Mouse (Mus musculus) limb, embryonic 14.5 days (tissue): ENCODE data around the gene Hoxb4. TPM values are rescaled to one million over a fixed set of nuclear protein-coding genes. Genes with fewer than 3 reads are reported as not detected.

Source experiments
- ATAC-seq: fragments of 200-750 bp; cut with Nextera tagmentation; 2 replicates; pipeline ENCODE4 v1.8.0; 2017; ENCODE audit warnings: low read depth, moderate number of reproducible peaks, moderate TSS enrichment; ENCODE audit not compliant: low FRiP score
- DNase-seq: peaks from one replicate; pipeline ENCODE4 v3.0.0-alpha.2; 2015; ENCODE audit warnings: low spot score
- H3K27ac ChIP-seq: fragments of 300-500 bp; sonication (generic); replicated peaks from 2 replicates; pipeline ENCODE4 v1.5.1; 2014; ENCODE audit warnings: low read depth, mild to moderate bottlenecking, low read length, moderate library complexity, mixed read lengths
- H3K27me3 ChIP-seq: fragments of 300-500 bp; sonication (generic); 2 replicates; pipeline ENCODE4 v1.6.1; 2014; ENCODE audit warnings: low read length, mixed read lengths; ENCODE audit not compliant: control insufficient read depth, insufficient read depth
- H3K36me3 ChIP-seq: fragments of 300-500 bp; sonication (generic); 2 replicates; pipeline ENCODE4 v1.6.1; 2014; ENCODE audit warnings: mild to moderate bottlenecking, low read length, moderate library complexity, mixed read lengths; ENCODE audit not compliant: control insufficient read depth, insufficient read depth
- H3K4me1 ChIP-seq: fragments of 300-500 bp; sonication (generic); 2 replicates; pipeline ENCODE4 v1.6.1; 2014; ENCODE audit warnings: antibody characterized with exemption, low read length, mixed read lengths; ENCODE audit not compliant: control insufficient read depth, insufficient read depth
- H3K4me2 ChIP-seq: fragments of 300-500 bp; sonication (generic); replicated peaks from 2 replicates; pipeline ENCODE4 v1.6.1; 2014; ENCODE audit warnings: low read depth, mild to moderate bottlenecking, low read length, moderate library complexity; ENCODE audit not compliant: severe bottlenecking
- H3K4me3 ChIP-seq: fragments of 300-500 bp; sonication (generic); replicated peaks from 2 replicates; pipeline ENCODE4 v1.5.1; 2014; ENCODE audit warnings: low read length
- H3K9ac ChIP-seq: fragments of 300-500 bp; sonication (generic); 2 replicates; pipeline ENCODE4 v1.6.1; 2014; ENCODE audit warnings: mild to moderate bottlenecking, low read depth, low read length, moderate library complexity; ENCODE audit not compliant: severe bottlenecking
- H3K9me3 ChIP-seq: fragments of 300-500 bp; sonication (generic); 2 replicates; pipeline ENCODE4 v1.6.1; 2016; ENCODE audit warnings: low read length; ENCODE audit not compliant: control insufficient read depth
- POLR2A ChIP-seq: fragments of 200-500 bp; IDR thresholded peaks from 2 replicates; pipeline ENCODE4 v1.8.0; 2012; ENCODE audit warnings: inconsistent platforms, mild to moderate bottlenecking, moderate library complexity, borderline replicate concordance; ENCODE audit not compliant: insufficient read depth, insufficient read length; ENCODE audit errors: extremely low read depth
- WGBS: fragments of 180-500 bp; shearing (Covaris S2); extraction: QIAGEN DNeasy Blood & Tissue Kit; methylation state at CpG from one replicate; pipeline ENCODE4 v1.1.7; 2014; 5-methylcytosine and 5-hydroxymethylcytosine counted together
- microRNA counts: library from miRNA; unstranded; fragments of <30 nt; microRNA quantifications from one replicate; lab custom pipeline; 2016
- microRNA-seq: library from miRNA; unstranded; fragments of <30 nt; microRNA quantifications from one replicate; pipeline ENCODE4, GENCODE M21; 2016
- polyA plus RNA-seq, 2 experiments: library from polyadenylated mRNA; depleted of rRNA in 1 of 2; stranded (reverse) in 1 of 2; unstranded in 1 of 2; fragments of >200 nt; fragmentation: Nextera tagmentation in 1 of 2; extraction: Ambion mirVana in 1 of 2; gene quantifications; 2 replicates each; pipeline versions ENCODE4 v1.2.1 to v1.2.3; 2012 to 2014

The Hoxb4 gene
- polyA plus RNA-seq, 2 experiments: 0.17 to 2.3 TPM

GRCm38 (mm10) chr11:96365441-96366091 lies 47.5 kb downstream of the Hoxb4 start, which contains the start of gene Hoxb1:
Hoxb1 (plus strand) TSS chr11:96365752.
- 5% methylated on average over 23 of the region's 26 CpGs for WGBS
- no peak within 1 kb of the TSS for H3K9ac ChIP-seq
- no peak for TF ChIP-seq POLR2A
- no peaks in the 10 kb centered on the region for H3K36me3 ChIP-seq
- H3K4me3 ChIP-seq: 0 out of 2 replicates have a peak within 1 kb of the TSS, but pooled peaks have one; percentile 2
- peak within 1 kb of the TSS; percentile 10; the same call in 1 of the 2 replicates for H3K4me2 ChIP-seq
- no peak within 1 kb of the TSS for H3K27ac ChIP-seq
- no peaks in the 10 kb centered on the region for H3K4me1 ChIP-seq
- no peak for ATAC-seq
- DNase-seq: no peak
- peaks cover 89% of the 10 kb centered on the region for H3K27me3 ChIP-seq
- no peaks in the 10 kb centered on the region for H3K9me3 ChIP-seq

- Histone ChIP-seq H3K27ac (no peak overlapping the region), H3K4me2 (peak overlapping the region; percentile 10; the same call in 1 of the 2 replicates), H3K4me3 (peak overlapping the region; percentile 2; the same call in 1 of the 2 replicates), H3K27me3 (peaks cover 91% of the 10 kb centered on the region), H3K9ac (no peak overlapping the region), H3K4me1 (no peaks in the 10 kb centered on the region), H3K9me3 (no peaks in the 10 kb centered on the region), H3K36me3 (no peaks in the 10 kb centered on the region)
- no peak for ATAC-seq
- TF ChIP-seq POLR2A: no peak
- WGBS: 2% methylated on average over 47 of the region's 47 CpGs
- DNase-seq: no peak
These were observed 48.3 kb downstream of the Hoxb4 start for GRCm38 (mm10) chr11:96366092-96367041.

DNA sequence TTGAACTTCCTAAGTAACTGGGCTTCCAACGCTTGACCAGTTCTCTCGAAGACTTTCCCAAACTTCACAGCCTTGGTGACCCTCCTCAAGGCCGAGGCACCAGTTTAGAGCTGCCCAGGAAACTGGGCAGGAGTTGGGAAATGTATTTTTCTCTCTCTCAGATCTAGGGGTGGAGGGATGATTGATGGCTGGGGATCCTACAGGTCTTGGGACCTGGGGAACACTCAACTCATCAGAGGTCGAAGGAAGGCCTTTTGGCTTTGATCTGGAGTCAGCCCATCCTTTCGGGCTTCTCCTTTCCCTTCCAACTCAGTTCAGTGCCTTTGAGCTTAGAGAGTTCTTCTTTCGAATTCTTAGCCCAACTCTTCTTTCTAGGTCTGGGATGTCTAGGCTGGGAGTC lies 49.1 kb downstream of the Hoxb4 start:
- H3K9me3 ChIP-seq: no peaks in the 10 kb centered on the region
- no peak overlapping the region for H3K4me2 ChIP-seq
- peaks cover 86% of the 10 kb centered on the region for H3K27me3 ChIP-seq
- H3K27ac ChIP-seq: no peak overlapping the region
- ATAC-seq (no peak), DNase-seq (no peak)
- no peak overlapping the region for H3K9ac ChIP-seq
- 11% methylated on average over 6 of the region's 6 CpGs for WGBS
- no peaks in the 10 kb centered on the region for H3K4me1 ChIP-seq
- no peak for TF ChIP-seq POLR2A
- no peak overlapping the region; the same call in 1 of the 2 replicates for H3K4me3 ChIP-seq
- no peaks in the 10 kb centered on the region for H3K36me3 ChIP-seq

- no peak for ATAC-seq
- Histone ChIP-seq H3K27me3 (peaks cover 87% of the 10 kb centered on the region), H3K27ac (no peak overlapping the region), H3K9ac (no peak overlapping the region), H3K4me2 (no peak overlapping the region), H3K4me3 (no peak overlapping the region), H3K4me1 (no peaks in the 10 kb centered on the region), H3K36me3 (no peaks in the 10 kb centered on the region), H3K9me3 (no peaks in the 10 kb centered on the region)
- no peak for TF ChIP-seq POLR2A
- WGBS: 32% methylated on average over 5 of the region's 5 CpGs
- no peak for DNase-seq
These were observed 50.6 kb downstream of the Hoxb4 start for GRCm38 (mm10) chr11:96368686-96369085.

- no peak for TF ChIP-seq POLR2A
- WGBS: 22% methylated on average over 7 of the region's 7 CpGs
- no peak for ATAC-seq
- DNase-seq: no peak
- H3K36me3 ChIP-seq: no peaks in the 10 kb centered on the region
- no peak overlapping the region for H3K4me3 ChIP-seq
- no peak overlapping the region for H3K9ac ChIP-seq
- no peaks in the 10 kb centered on the region for H3K9me3 ChIP-seq
- peaks cover 87% of the 10 kb centered on the region for H3K27me3 ChIP-seq
- no peak overlapping the region for H3K27ac ChIP-seq
- no peak overlapping the region for H3K4me2 ChIP-seq
- no peaks in the 10 kb centered on the region for H3K4me1 ChIP-seq
These were observed 51.1 kb downstream of the Hoxb4 start for GRCm38 (mm10) chr11:96369140-96369539.

MicroRNAs within 50 kb of the gene (microRNA counts, 519-probe panel; counts per million panel counts)
- microRNA mmu-miR-10a (lab: Ali Mortazavi, UCI): 3,326 counts per million, percentile 64 among the panel's probes with 10 or more counts

Small RNA genes lying within 50 kb of the gene (microRNA-seq; reads per million reads assigned to microRNA genes)
- 3,613 reads per million, percentile 85 among the genes with 10 or more reads in this experiment for gene Mir10a

Other genes starting within 250 kb of the Hoxb4 start
- 265 and 369 TPM in 2 replicates for gene Atp5g1, start 242.6 kb upstream of the Hoxb4 start, polyA plus RNA-seq (2012; rRNA removed)
- 678 and 741 TPM in 2 replicates for gene Atp5g1, start 242.6 kb upstream of the Hoxb4 start, polyA plus RNA-seq (2014; fragmentation: Nextera tagmentation; extraction: Ambion mirVana)
- gene Calcoco2, start 206.3 kb upstream of the Hoxb4 start, polyA plus RNA-seq (2012; rRNA removed): not detected in 2 replicates
- not detected in 2 replicates for gene Calcoco2, start 206.3 kb upstream of the Hoxb4 start, polyA plus RNA-seq (2014; fragmentation: Nextera tagmentation; extraction: Ambion mirVana)
- gene Ttll6, start 184.5 kb upstream of the Hoxb4 start, polyA plus RNA-seq (2012; rRNA removed): 0.04 and 0.05 TPM in 2 replicates
- not detected in 2 replicates for gene Ttll6, start 184.5 kb upstream of the Hoxb4 start, polyA plus RNA-seq (2014; fragmentation: Nextera tagmentation; extraction: Ambion mirVana)
- gene Hoxb13, start 124.0 kb upstream of the Hoxb4 start, polyA plus RNA-seq (2012; rRNA removed): not detected in 2 replicates
- gene Hoxb13, start 124.0 kb upstream of the Hoxb4 start, polyA plus RNA-seq (2014; fragmentation: Nextera tagmentation; extraction: Ambion mirVana): not detected in 2 replicates
- gene Hoxb9, start 46.8 kb upstream of the Hoxb4 start, polyA plus RNA-seq (2012; rRNA removed): 3.2 and 4.4 TPM in 2 replicates
- 1.1 and 1.2 TPM in 2 replicates for gene Hoxb9, start 46.8 kb upstream of the Hoxb4 start, polyA plus RNA-seq (2014; fragmentation: Nextera tagmentation; extraction: Ambion mirVana)
- gene Hoxb8, start 36.4 kb upstream of the Hoxb4 start, polyA plus RNA-seq (2012; rRNA removed): 2.1 and 2.3 TPM in 2 replicates
- gene Hoxb8, start 36.4 kb upstream of the Hoxb4 start, polyA plus RNA-seq (2014; fragmentation: Nextera tagmentation; extraction: Ambion mirVana): 0.10 and 0.43 TPM in 2 replicates
- 2.0 and 2.7 TPM in 2 replicates for gene Hoxb7, start 31.6 kb upstream of the Hoxb4 start, polyA plus RNA-seq (2012; rRNA removed)
- 2.2 and 4.4 TPM in 2 replicates for gene Hoxb7, start 31.6 kb upstream of the Hoxb4 start, polyA plus RNA-seq (2014; fragmentation: Nextera tagmentation; extraction: Ambion mirVana)
- 2.2 and 2.8 TPM in 2 replicates for gene Hoxb6, start 25.8 kb upstream of the Hoxb4 start, polyA plus RNA-seq (2012; rRNA removed)
- gene Hoxb6, start 25.8 kb upstream of the Hoxb4 start, polyA plus RNA-seq (2014; fragmentation: Nextera tagmentation; extraction: Ambion mirVana): 0.30 and 0.61 TPM in 2 replicates
- gene Hoxb5, start 14.9 kb upstream of the Hoxb4 start, polyA plus RNA-seq (2012; rRNA removed): 1.8 TPM in 2 replicates
- 0.51 and 0.85 TPM in 2 replicates for gene Hoxb5, start 14.9 kb upstream of the Hoxb4 start, polyA plus RNA-seq (2014; fragmentation: Nextera tagmentation; extraction: Ambion mirVana)
- gene Hoxb3, start 5.1 kb downstream of the Hoxb4 start, polyA plus RNA-seq (2012; rRNA removed): 4.9 and 5.4 TPM in 2 replicates
- 0.18 and 0.69 TPM in 2 replicates for gene Hoxb3, start 5.1 kb downstream of the Hoxb4 start, polyA plus RNA-seq (2014; fragmentation: Nextera tagmentation; extraction: Ambion mirVana)
- 9.6 and 9.9 TPM in 2 replicates for gene Hoxb2, start 32.3 kb downstream of the Hoxb4 start, polyA plus RNA-seq (2012; rRNA removed)
- 4.2 and 5.8 TPM in 2 replicates for gene Hoxb2, start 32.3 kb downstream of the Hoxb4 start, polyA plus RNA-seq (2014; fragmentation: Nextera tagmentation; extraction: Ambion mirVana)
- gene Hoxb1, start 47.5 kb downstream of the Hoxb4 start, polyA plus RNA-seq (2012; rRNA removed): 0.11 TPM in 1 of 2 replicates, not detected in the other
- not detected in 2 replicates for gene Hoxb1, start 47.5 kb downstream of the Hoxb4 start, polyA plus RNA-seq (2014; fragmentation: Nextera tagmentation; extraction: Ambion mirVana)
- 0.67 and 0.81 TPM in 2 replicates for gene Skap1, start 146.3 kb downstream of the Hoxb4 start, polyA plus RNA-seq (2012; rRNA removed)
- 1.9 and 2.1 TPM in 2 replicates for gene Skap1, start 146.3 kb downstream of the Hoxb4 start, polyA plus RNA-seq (2014; fragmentation: Nextera tagmentation; extraction: Ambion mirVana)